Mouse (Mus musculus): ENCODE results near the gene Lmntd1.

GRCm38 (mm10) chr6:145371586-145371985 is 242.5 kb downstream of the Lmntd1 start:
- TF ChIP-seq POLR2A (IDR thresholded peaks at IDR 0.05; ENCODE audit: insufficient read depth, low read length), result no peak
- no peak for TF ChIP-seq EP300 (IDR thresholded peaks at IDR 0.05; ENCODE audit: insufficient read depth, low read depth, low read length)
- TF ChIP-seq CTCF (IDR thresholded peaks at IDR 0.05; ENCODE audit: low read depth, low read length), result no peak

Data from ES-Bruce4 (cell line).